Mouse (Mus musculus): ENCODE results near the gene Mpzl3.

Mpzl3 gene

DNA sequence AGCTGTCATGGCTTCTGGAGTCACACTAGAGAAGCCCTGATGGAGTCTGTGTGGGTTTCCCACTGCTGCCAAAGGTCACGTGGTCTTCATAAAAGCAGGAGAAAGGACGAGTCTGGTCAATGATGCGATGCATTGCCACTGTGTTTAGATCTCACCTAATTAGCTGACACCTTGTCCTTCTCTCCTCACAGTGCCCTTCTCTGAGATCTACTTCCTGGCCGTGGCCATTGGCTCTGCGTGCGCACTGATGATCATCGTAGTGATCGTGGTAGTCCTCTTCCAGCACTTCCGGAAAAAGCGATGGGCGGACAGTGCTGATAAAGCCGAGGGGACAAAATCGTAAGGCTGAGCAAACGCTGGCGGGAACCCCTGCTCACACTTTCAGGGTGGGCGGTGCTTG lies 8.0 kb upstream of the Mpzl3 start:
- no peak for DNase-seq

DNA sequence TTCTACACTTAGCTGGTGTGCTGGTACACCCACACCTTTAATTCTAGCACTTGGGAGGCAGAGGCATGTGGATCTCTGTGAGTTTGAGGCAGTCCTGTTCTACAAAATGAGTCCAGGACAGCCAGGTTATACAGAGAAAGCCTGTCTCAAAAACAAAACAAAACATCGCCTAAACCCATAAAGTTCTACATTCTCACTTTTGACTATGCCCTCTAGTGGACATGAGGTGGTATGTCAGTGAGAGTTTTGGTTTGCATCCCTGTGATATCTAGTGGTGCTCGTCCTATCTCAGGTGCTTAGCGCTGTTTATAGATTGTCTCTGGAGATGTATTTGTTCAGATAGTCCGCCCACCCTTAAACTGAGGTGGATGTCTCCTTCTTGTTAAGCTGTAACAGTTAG lies 6.5 kb upstream of the Mpzl3 start:
- DNase-seq: peak; percentile 31

- DNase-seq: no peak
Observed at GRCm38 (mm10) chr9:45049731-45050130, 5.3 kb upstream of the Mpzl3 start.

DNA sequence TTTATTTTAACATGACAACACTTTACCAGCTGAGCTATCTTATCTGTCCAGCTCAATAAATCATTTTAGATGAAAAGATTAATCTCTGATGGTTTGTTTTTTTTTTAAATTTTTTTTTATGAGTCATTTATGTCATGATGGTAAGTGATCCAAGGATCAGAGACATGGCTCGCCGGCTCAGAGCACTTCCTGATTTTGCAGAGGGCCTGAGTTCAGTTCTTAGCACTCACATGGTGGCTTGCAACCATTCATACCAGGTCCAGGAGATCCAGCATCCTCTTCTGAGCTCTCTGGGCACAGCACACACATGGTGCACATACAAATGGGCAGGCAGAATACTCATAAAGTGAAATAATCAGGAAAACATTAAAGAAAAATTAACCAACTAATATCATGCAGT lies 4.7 kb upstream of the Mpzl3 start:
- no peak for DNase-seq

DNA sequence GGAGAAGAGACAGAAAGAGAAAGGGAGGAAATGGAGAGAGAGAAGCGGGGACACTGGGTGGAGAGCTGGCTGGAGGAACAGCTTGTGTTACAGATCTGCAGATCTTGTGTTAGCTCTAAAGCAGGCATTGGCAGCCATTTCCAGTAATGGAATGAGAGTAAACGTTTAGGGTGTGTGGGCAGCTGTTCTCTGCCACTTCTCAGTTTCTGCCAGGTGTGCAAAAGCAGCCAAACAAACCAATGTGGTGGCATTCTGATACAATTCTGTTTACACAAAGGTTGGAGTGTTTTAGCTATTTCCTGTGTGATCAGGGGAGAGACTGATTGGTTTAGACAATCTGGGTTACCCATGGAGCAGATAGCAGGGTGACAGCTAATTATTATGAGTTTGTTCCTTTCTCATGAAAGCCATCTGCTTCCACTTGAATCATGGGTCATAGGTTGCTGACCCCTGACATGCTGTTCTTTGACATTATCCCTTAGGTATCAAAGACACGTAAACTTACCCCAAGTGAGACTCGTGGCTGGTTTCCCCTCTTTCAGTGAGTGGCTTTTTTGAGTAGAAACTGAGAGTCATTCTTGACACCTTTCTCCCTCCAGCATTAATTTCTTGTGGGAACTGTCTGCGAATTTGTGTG lies 3.4 kb downstream of the Mpzl3 start:
- DNase-seq: no peak

- DNase-seq: no peak
Observed at GRCm38 (mm10) chr9:45060151-45060550, 5.2 kb downstream of the Mpzl3 start.

- no peak for DNase-seq
Observed at GRCm38 (mm10) chr9:45062677-45063076, 7.7 kb downstream of the Mpzl3 start.

DNA sequence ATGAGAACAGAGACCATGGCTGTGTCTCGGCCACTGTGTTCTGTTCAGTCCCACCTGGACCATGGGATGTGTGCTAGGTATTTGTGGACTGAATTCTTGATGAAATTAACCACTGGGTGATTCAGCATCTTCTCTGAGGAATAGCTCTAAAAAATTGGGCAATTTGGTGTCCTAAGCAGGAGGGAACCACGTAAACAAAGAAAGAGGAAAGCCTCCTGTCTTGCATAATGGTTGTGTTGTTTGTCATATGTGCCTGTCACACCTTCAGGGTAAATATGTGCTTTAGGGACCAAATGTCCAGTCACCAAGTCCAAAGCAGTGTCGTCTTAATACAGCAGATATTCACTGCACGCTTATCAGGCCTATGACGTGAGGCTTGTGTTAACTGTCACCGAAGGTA lies 9.4 kb downstream of the Mpzl3 start:
- DNase-seq: no peak

GRCm38 (mm10) chr9:45066735-45067134 lies 11.7 kb downstream of the Mpzl3 start:
- DNase-seq: no peak

GRCm38 (mm10) chr9:45071800-45072199 lies 16.8 kb downstream of the Mpzl3 start:
- no peak for DNase-seq

- DNase-seq: no peak
Observed at GRCm38 (mm10) chr9:45077859-45078258, 22.9 kb downstream of the Mpzl3 start.

DNA sequence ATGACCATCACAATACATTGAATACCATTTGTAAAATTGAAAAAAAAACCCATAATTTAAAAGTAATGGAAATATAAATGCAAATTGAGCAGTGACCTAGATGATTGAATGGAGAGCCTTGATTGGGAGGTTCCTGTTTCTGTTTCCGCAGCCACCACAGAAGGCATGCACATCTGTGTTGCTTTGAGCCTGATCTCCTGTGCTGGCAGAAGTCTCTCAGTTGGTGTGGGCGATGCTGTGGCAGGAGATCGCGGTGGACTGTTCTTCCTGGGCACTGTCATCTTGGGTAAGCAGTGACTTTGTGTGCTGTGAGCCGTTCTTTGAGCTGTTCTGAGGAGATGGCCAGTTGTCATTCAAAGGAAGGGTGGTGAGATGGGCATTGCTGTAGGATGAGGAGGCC lies 24.0 kb downstream of the Mpzl3 start, which contains the start of gene Jaml:
Jaml (plus strand) TSS at position 173 of the 400 bp plus-strand sequence.
- no peak for DNase-seq

DNA sequence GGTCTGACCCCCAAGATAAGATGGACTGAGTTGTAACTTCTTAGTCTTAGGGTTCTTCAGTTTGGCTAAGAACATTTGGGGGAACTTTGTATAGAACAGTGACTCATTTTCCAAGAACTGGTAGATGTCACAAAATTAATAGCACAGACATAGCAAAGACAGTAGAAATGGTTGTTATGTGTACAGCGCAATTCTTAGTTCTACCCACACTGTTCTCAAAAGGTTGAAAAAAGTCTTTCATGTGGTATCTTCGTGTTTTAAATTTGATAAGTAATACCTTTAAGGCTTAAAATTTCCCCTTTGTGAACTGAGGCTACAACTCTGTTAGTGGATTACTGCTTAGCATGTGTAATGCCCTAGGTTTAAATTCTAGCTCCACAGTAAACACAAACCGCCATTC lies 28.1 kb downstream of the Mpzl3 start:
- no peak for DNase-seq

DNA sequence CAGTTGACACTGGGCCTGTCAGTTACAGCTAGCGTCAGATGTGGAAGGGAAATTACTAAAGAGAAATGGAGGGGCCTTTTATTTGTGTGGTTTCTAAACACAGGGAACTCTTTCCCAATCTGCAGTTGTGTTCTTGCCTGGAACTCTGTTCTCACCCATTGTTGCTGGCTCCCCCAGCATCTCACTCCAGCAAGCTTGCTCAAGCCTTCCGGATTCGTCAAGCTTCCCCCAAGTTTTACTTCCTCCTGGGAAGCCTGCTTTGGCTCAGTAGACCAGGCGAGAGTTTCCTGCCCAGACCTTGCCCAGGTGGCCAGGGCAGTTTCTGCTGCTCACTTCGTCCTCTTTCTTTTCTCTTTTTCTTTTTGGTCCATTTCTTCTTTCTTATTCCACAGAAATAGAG lies 29.6 kb downstream of the Mpzl3 start:
- no peak for DNase-seq

DNA sequence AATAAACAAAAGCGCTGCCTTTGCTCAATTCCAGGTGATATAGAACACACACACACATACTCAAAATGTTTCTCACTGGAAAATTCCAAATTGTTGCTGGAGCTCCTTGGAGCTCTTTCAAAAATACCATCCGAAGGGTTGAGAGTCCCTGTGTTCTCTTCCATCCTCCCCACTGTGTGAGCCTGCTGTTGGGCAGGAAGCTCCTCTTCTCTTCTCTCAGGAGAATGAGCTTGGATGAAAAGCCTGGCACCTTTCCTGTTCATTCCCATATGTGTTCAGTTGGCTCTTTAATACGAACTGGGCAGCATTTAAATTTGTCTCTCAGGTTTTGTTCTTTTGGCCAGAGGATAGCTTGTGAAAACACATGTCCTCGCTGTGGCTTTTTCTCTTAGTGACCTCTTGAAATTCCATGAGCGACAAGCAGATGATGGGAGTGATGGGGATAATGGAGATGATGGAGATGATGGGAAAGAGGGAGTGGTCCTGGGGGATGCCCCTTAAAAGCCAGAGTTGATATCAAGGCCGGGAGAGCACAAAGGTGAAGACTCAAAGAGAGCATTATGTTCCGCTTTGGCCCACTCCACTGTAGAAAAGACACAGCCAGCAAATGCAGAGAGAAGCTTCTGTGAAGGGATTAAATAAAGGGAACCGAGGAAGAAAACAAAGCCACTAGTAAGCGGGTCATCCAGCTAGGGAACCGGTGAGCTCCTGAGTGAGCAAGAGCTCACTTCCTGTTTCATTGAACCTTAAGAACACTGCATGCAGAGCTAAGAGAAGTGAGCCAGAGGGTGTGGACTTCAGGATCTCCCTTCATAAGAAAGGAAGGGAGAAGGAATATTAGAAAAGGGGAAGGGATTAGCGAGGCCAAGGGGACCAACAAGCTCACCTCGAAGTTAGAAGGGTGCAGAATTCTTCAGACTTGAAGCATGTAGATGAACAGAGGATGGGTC lies 31.0 kb downstream of the Mpzl3 start:
- no peak for DNase-seq

DNA sequence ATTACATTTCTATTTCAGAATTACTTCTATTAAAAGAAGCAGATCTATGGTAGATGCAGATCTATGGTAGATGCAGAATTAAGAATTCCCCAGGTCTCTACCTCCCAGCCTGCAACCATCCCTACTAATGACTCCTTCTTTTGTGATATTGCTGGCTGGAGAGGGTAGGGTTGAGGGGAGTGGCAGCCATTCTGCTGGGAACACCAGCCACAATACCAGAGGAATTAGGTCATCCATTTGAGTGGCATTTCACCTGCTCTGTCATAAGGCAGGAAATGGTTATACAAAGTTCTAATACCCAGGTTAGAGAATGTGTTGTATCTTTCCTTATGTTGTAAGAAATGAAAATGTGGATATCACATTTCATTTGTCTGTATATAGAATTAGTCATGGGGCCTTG lies 33.1 kb downstream of the Mpzl3 start:
- no peak for DNase-seq

DNA sequence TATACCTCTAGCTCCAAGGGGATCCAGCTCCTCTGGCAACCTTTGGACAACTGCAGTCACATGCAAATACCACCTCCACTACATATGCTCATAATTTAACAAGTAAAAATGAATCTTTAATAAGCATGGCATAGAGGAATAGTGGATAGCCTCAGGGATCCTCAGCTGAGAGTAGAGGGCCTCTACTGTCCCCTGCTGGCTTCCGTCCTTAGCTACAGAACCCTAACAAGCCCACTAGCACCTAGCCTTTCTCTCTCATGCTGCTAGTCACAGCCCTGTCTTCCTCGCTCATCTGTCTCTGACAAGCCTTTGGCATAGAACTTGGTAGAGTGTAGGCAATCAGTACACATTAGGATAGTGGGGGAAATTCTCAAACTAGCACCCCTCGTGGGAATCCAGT lies 35.8 kb downstream of the Mpzl3 start:
- DNase-seq: no peak

GRCm38 (mm10) chr9:45092641-45093040 lies 37.7 kb downstream of the Mpzl3 start:
- DNase-seq: peak; percentile 19

- DNase-seq: peak; percentile 37
Observed at GRCm38 (mm10) chr9:45095149-45095937, 40.4 kb downstream of the Mpzl3 start.

GRCm38 (mm10) chr9:45097877-45098276 lies 42.9 kb downstream of the Mpzl3 start:
- DNase-seq: no peak

DNA sequence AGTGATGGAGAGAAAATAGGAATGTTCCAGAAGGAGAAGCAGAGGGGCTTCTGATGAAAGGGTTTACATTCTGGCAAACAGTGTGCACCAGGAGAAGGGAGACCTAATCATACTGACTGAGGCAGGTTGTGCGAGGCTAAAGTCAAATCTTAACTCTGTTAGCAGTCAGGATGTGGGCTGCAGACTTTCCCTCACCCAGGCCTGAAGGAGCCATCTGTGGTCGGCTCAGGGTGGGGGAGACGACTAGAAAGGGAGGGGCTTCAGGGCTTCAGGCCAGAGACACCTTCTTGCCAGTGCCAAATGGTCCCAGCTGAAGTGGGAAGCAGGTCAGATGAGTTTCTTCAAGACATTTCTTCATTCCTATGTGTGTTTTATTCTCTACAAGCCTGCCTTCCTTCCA lies 43.4 kb downstream of the Mpzl3 start:
- DNase-seq: no peak

DNA sequence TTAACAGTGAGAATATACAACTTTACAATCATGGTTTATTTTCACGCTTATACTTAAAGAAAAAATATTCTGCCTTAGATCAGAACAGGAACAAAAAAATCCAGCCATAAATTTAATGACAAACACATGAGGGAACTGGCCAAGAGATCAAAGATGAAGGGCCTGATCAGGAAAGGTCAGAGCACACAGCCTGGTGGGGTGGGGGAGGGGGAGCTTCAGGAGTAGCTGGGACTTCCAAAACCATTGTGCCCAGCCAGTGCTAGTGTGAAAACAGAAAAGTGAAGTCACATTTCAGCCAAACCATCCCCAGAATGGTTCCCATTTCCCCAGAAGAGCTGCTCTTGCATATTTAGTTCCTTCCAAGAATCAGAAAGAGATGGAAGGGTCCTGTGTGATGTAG lies 47.5 kb downstream of the Mpzl3 start:
- DNase-seq: no peak

GRCm38 (mm10) chr9:45103211-45103979 lies 48.4 kb downstream of the Mpzl3 start:
- DNase-seq: no peak
